Mouse (Mus musculus): ENCODE results near the gene Maneal.

DNA sequence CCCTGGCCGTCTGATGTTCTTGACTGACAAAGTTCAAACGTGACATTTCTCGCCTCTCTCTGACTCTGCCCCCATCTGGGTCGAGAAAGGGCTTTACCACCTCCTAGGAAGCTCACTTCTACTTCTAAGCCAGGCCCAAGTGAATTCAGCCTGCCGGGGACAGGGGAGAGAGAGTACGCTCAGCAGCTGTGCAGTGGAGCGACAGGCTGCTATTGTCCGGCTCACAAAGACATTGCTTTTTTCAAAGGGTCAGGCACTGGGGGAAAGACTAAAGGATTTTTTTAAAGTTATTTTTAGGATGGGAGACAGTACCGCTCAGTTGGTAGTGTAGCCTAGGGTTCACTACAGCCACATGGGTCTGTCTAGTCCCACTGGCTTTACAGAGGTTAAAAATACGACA lies 36.5 kb upstream of the Maneal start:
- TF ChIP-seq CTCF (IDR thresholded peaks at IDR 0.05; ENCODE audit: borderline replicate concordance, insufficient read depth, low read depth, low read length) (no peak), POLR2A (IDR thresholded peaks at IDR 0.05; ENCODE audit: borderline replicate concordance, insufficient read depth, low read length) (no peak)

Data from cerebellum, adult 2 months (tissue).